Mouse (Mus musculus): ENCODE results near the gene N4bp1. TPM values are rescaled to one million over a fixed set of nuclear protein-coding genes. Genes with fewer than 3 reads are reported as not detected.

The N4bp1 gene
- polyA plus RNA-seq, 1 experiment: 7.6 TPM

DNA sequence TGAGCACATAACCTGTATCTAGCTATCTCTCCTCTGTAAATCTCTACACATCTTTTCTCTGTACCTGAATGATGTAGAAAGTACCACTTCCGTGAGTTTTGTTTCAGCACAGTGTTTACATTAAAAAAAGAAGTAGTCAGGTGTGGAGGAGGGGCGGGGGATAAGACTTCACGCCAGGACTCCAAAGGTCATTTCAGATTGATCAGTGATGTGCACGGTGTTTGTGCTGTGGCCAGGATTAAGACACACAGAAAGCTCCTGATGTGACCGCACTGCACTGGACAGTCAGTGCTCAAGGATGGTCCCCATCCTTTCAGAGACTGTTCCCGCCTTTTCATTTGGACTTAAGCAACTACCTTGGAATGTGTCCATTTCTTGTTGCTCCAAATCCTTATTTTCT, 124.3 kb downstream of the N4bp1 start:
- Histone ChIP-seq H3K4me3 (no peak overlapping the region), H3K79me2 (ENCODE audit: control insufficient read depth, insufficient read depth) (no peaks in the 10 kb centered on the region), H3K27me3 (ENCODE audit: control insufficient read depth, insufficient read depth, insufficient read length) (no peaks in the 10 kb centered on the region), H3K36me3 (ENCODE audit: control insufficient read depth, insufficient read depth) (no peaks in the 10 kb centered on the region), H3K4me2 (ENCODE audit: low read depth) (no peak overlapping the region), H3ac (ENCODE audit: control insufficient read depth, insufficient read length) (no peak overlapping the region)
- no peak for TF ChIP-seq TCF3 (IDR thresholded peaks at IDR 0.05; ENCODE audit: insufficient read length, low read depth)
- no peak for TF ChIP-seq USF1 (IDR thresholded peaks at IDR 0.05; ENCODE audit: low read depth)
- no peak for TF ChIP-seq POLR2AphosphoS2 (IDR thresholded peaks at IDR 0.05; ENCODE audit: insufficient read length, low read depth)
- no peak for TF ChIP-seq TCF12 (IDR thresholded peaks at IDR 0.05; ENCODE audit: insufficient read depth, poor library complexity, severe bottlenecking)
- TF ChIP-seq POLR2A (IDR thresholded peaks at IDR 0.05; ENCODE audit: insufficient read length, low read depth): no peak
- no peak for TF ChIP-seq E2F4 (IDR thresholded peaks at IDR 0.05; ENCODE audit: insufficient read depth)
- TF ChIP-seq CEBPB (IDR thresholded peaks at IDR 0.05; ENCODE audit: insufficient read depth, poor library complexity, severe bottlenecking): no peak
- no peak for TF ChIP-seq REST (IDR thresholded peaks at IDR 0.05; ENCODE audit: insufficient read depth, insufficient read length)
- TF ChIP-seq MAX (IDR thresholded peaks at IDR 0.05; ENCODE audit: low read depth): no peak
- TF ChIP-seq MYOG (IDR thresholded peaks at IDR 0.05; ENCODE audit: control insufficient read depth in 1 of 3, insufficient read depth in 1 of 3, insufficient read length in 2 of 3, low read depth in 2 of 3): no peak

DNA sequence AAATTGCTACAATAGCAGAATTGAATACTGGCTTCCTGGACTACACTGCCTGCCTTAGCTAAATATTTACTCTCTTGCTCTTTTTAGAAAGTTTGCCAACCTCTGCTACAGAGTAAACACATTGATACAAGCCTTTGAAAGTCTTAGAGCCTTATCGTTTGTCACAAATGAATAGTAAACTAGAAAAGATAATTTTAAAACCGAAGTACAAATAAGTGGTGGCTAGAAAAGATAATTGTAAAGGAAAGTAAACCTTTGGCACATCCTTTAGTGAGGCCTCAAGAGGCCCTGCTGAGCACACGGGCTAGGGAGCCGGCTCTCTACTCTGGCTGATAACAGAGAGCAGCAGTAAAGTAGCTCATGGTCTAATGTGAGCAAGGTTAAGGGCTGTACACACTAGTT, 126.0 kb downstream of the N4bp1 start:
- H3K4me2 ChIP-seq (ENCODE audit: low read depth): no peak overlapping the region
- no peaks in the 10 kb centered on the region for H3K36me3 ChIP-seq (ENCODE audit: control insufficient read depth, insufficient read depth)
- no peak overlapping the region for H3ac ChIP-seq (ENCODE audit: control insufficient read depth, insufficient read length)
- no peaks in the 10 kb centered on the region for H3K27me3 ChIP-seq (ENCODE audit: control insufficient read depth, insufficient read depth, insufficient read length)
- H3K79me2 ChIP-seq (ENCODE audit: control insufficient read depth, insufficient read depth): no peaks in the 10 kb centered on the region
- H3K4me3 ChIP-seq: no peak overlapping the region
- TF ChIP-seq POLR2A (IDR thresholded peaks at IDR 0.05; ENCODE audit: insufficient read length, low read depth) (no peak), MAX (IDR thresholded peaks at IDR 0.05; ENCODE audit: low read depth) (no peak), TCF3 (IDR thresholded peaks at IDR 0.05; ENCODE audit: insufficient read length, low read depth) (no peak), MYOD1 (IDR thresholded peaks at IDR 0.05; ENCODE audit: control insufficient read depth in 1 of 3, insufficient read length in 2 of 3, low read depth in 2 of 3) (no peak), TCF12 (IDR thresholded peaks at IDR 0.05; ENCODE audit: insufficient read depth, poor library complexity, severe bottlenecking) (no peak), USF1 (IDR thresholded peaks at IDR 0.05; ENCODE audit: low read depth) (no peak), E2F4 (IDR thresholded peaks at IDR 0.05; ENCODE audit: insufficient read depth) (no peak), MYOG (IDR thresholded peaks at IDR 0.05; ENCODE audit: control insufficient read depth in 1 of 3, insufficient read depth in 1 of 3, insufficient read length in 2 of 3, low read depth in 2 of 3) (no peak), CEBPB (IDR thresholded peaks at IDR 0.05; ENCODE audit: insufficient read depth, poor library complexity, severe bottlenecking) (no peak), SRF (IDR thresholded peaks at IDR 0.05; ENCODE audit: control insufficient read depth, insufficient read length, low read depth) (no peak), REST (IDR thresholded peaks at IDR 0.05; ENCODE audit: insufficient read depth, insufficient read length) (no peak), POLR2AphosphoS2 (IDR thresholded peaks at IDR 0.05; ENCODE audit: insufficient read length, low read depth) (no peak)

- Histone ChIP-seq H3ac (ENCODE audit: control insufficient read depth, insufficient read length) (no peak overlapping the region), H3K4me2 (ENCODE audit: low read depth) (no peak overlapping the region), H3K79me2 (ENCODE audit: control insufficient read depth, insufficient read depth) (no peaks in the 10 kb centered on the region), H3K27me3 (ENCODE audit: control insufficient read depth, insufficient read depth, insufficient read length) (no peaks in the 10 kb centered on the region), H3K4me3 (no peak overlapping the region), H3K36me3 (ENCODE audit: control insufficient read depth, insufficient read depth) (no peaks in the 10 kb centered on the region)
- TF ChIP-seq TCF12 (IDR thresholded peaks at IDR 0.05; ENCODE audit: insufficient read depth, poor library complexity, severe bottlenecking): no peak
- TF ChIP-seq SRF (IDR thresholded peaks at IDR 0.05; ENCODE audit: control insufficient read depth, insufficient read length, low read depth): no peak
- TF ChIP-seq MYOD1 (IDR thresholded peaks at IDR 0.05; ENCODE audit: control insufficient read depth in 1 of 3, insufficient read length in 2 of 3, low read depth in 2 of 3): no peak
- TF ChIP-seq MAX (IDR thresholded peaks at IDR 0.05; ENCODE audit: low read depth): no peak
Observed at GRCm38 (mm10) chr8:86758651-86759050, 126.4 kb downstream of the N4bp1 start.

Other genes starting within 250 kb of the N4bp1 start
- 1.2 TPM for gene Gm10638, start 139.6 kb downstream of the N4bp1 start, polyA plus RNA-seq (2012; fragmentation: generic; extraction: Trizol)
- 12.0 TPM for gene Siah1a, start 139.3 kb downstream of the N4bp1 start, polyA plus RNA-seq (2012; fragmentation: generic; extraction: Trizol)

Measured in myocyte (in vitro differentiated cells).